Mouse (Mus musculus) lung, embryonic 14.5 days (tissue): ENCODE results near the gene Crim1. TPM values are rescaled to one million over a fixed set of nuclear protein-coding genes. Genes with fewer than 3 reads are reported as not detected.

Experiments used
- ATAC-seq: fragments of 200-750 bp; cut with Nextera tagmentation; 2 replicates; pipeline ENCODE4 v1.8.0; 2017; ENCODE audit warnings: mild to moderate bottlenecking, moderate TSS enrichment, moderate library complexity; ENCODE audit not compliant: insufficient read depth
- DNase-seq: peaks from one replicate; pipeline ENCODE4 v3.0.0-alpha.2; 2015
- H3K27ac ChIP-seq: fragments of 300-500 bp; sonication (generic); 2 replicates; pipeline ENCODE4 v1.5.1; 2014; ENCODE audit warnings: low read depth, mild to moderate bottlenecking, moderate library complexity
- H3K27me3 ChIP-seq: fragments of 300-500 bp; sonication (generic); 2 replicates; pipeline ENCODE4 v1.6.1; 2014; ENCODE audit warnings: low read length, control low read depth; ENCODE audit not compliant: insufficient read depth
- H3K36me3 ChIP-seq: fragments of 300-500 bp; sonication (generic); 2 replicates; pipeline ENCODE4 v1.6.1; 2014; ENCODE audit warnings: control low read depth; ENCODE audit not compliant: insufficient read depth
- H3K4me1 ChIP-seq: fragments of 300-500 bp; sonication (generic); 2 replicates; pipeline ENCODE4 v1.6.1; 2014; ENCODE audit warnings: antibody characterized with exemption, control low read depth; ENCODE audit not compliant: insufficient read depth
- H3K4me2 ChIP-seq: fragments of 300-500 bp; sonication (generic); 2 replicates; pipeline ENCODE4 v1.6.1; 2014; ENCODE audit warnings: mild to moderate bottlenecking
- H3K4me3 ChIP-seq: fragments of 300-500 bp; sonication (generic); 2 replicates; pipeline ENCODE4 v1.5.1; 2014; ENCODE audit warnings: low read depth, low read length
- H3K9ac ChIP-seq: fragments of 300-500 bp; sonication (generic); 2 replicates; pipeline ENCODE4 v1.6.1; 2014
- H3K9me3 ChIP-seq: fragments of 300-500 bp; sonication (generic); 2 replicates; pipeline ENCODE4 v1.6.1; 2016; ENCODE audit warnings: low read depth, low read length, control low read depth
- CTCF ChIP-seq: IDR thresholded peaks from 2 replicates; pipeline ENCODE4 v1.5.1; 2016; ENCODE audit warnings: antibody characterized with exemption, low read depth
- WGBS: fragments of 180-500 bp; shearing (Covaris S2); extraction: QIAGEN DNeasy Blood & Tissue Kit; methylation state at CpG from one replicate; pipeline ENCODE4 v1.1.7; 2014; 5-methylcytosine and 5-hydroxymethylcytosine counted together
- polyA plus RNA-seq: library from polyadenylated mRNA; unstranded; fragments of >200 nt; fragmentation: Nextera tagmentation; extraction: Ambion mirVana; gene quantifications from 2 replicates; pipeline ENCODE4 v1.2.1, GENCODE M21; 2014

Crim1 gene
- polyA plus RNA-seq, 1 experiment from 2014 or later = 5.7 TPM

GRCm38 (mm10) chr17:78328287-78328686 is 128.2 kb downstream of the Crim1 start:
- no peak overlapping the region for H3K4me3 ChIP-seq
- no peak overlapping the region for H3K4me2 ChIP-seq
- H3K27ac ChIP-seq = peak overlapping the region; percentile 67
- H3K36me3 ChIP-seq = no peaks in the 10 kb centered on the region
- no peak overlapping the region for H3K9ac ChIP-seq
- peaks cover 13% of the 10 kb centered on the region for H3K27me3 ChIP-seq
- no peaks in the 10 kb centered on the region for H3K9me3 ChIP-seq
- no peak for ATAC-seq
- TF ChIP-seq CTCF = no peak
- peaks cover 10% of the 10 kb centered on the region; the same call in 1 of the 2 replicates for H3K4me1 ChIP-seq
- WGBS = 14% methylated on average over 3 of the region's 3 CpGs
- peak; percentile 41 for DNase-seq

DNA sequence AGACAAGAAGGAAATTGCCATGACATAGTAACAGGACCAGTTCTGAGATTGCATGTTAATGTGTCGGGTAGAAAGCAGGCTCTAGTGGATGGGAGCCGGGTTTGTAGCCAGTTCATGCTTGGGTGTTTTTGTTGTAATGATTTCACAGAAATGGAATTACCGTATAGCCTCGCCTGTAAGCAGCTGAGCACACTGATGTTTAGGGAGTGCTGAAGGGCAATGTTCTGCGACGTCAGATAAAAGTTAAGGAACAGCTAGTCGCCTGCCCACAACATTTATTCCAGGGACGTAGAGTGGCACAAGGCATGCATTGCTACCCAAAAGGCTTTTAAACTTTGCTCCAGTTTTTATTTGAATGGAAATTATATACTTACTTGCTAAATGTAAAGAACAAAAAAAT is 131.4 kb downstream of the Crim1 start:
- H3K27ac ChIP-seq = no peak overlapping the region
- H3K9me3 ChIP-seq = no peaks in the 10 kb centered on the region
- ATAC-seq (no peak), DNase-seq (no peak)
- no peak overlapping the region for H3K4me2 ChIP-seq
- H3K4me3 ChIP-seq = no peak overlapping the region
- H3K9ac ChIP-seq = no peak overlapping the region
- H3K27me3 ChIP-seq = 0 out of 2 replicates have a peak, but pooled peaks cover 2% of the 10 kb centered on the region
- TF ChIP-seq CTCF = no peak
- 80% methylated on average over 8 of the region's 8 CpGs for WGBS
- H3K4me1 ChIP-seq = peaks cover 8% of the 10 kb centered on the region; the same call in 1 of the 2 replicates
- H3K36me3 ChIP-seq = no peaks in the 10 kb centered on the region; the same call in 1 of the 2 replicates

DNA sequence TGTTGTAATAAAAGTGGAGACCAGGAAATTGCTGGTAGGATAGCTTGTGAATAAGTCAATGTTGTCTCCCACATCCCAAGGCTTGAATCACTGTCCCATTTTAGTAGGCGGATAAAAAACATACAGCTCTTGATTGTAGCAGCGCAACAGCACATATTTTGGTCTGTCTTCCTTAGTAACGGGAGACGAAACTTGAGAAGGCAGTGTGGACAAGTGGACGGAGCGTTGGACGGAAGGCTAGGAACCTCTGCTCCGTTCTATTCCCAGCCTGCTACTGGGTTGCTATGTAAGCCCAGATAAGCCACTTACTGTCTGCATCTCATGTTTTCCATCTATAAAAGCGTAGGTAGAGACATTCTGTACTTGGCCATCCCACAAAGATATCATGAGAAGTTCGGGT is 133.2 kb downstream of the Crim1 start:
- no peak overlapping the region for H3K4me2 ChIP-seq
- H3K4me3 ChIP-seq = no peak overlapping the region
- H3K36me3 ChIP-seq = no peaks in the 10 kb centered on the region; the same call in 1 of the 2 replicates
- H3K27me3 ChIP-seq = no peaks in the 10 kb centered on the region
- H3K9me3 ChIP-seq = no peaks in the 10 kb centered on the region
- H3K4me1 ChIP-seq = no peaks in the 10 kb centered on the region
- no peak overlapping the region for H3K9ac ChIP-seq
- H3K27ac ChIP-seq = no peak overlapping the region
- no peak for ATAC-seq
- DNase-seq = no peak
- WGBS = 90% methylated on average over 10 of the region's 10 CpGs
- TF ChIP-seq CTCF = no peak

DNA sequence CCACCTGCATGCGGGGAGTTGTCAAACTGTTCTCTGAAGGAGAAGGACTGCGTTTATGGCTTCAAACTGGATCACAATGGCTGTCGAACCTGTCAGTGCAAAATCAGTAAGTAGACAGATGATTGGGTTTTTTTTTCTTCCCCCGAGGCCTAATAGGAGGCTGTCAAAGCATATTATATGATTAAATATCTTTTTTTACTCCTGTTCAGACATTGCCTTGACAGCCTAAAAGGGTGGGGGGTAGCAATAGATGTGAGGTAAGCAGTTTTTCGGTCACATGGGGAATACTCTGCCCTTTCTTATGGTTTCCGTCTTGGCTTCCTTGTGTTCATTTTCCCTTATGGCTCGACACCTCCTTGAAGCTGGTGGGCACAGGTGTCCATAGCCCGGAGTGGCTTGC is 135.2 kb downstream of the Crim1 start:
- no peak overlapping the region for H3K27ac ChIP-seq
- H3K4me2 ChIP-seq = no peak overlapping the region
- H3K27me3 ChIP-seq = peaks cover 4% of the 10 kb centered on the region; the same call in 1 of the 2 replicates
- H3K36me3 ChIP-seq = no peaks in the 10 kb centered on the region; the same call in 1 of the 2 replicates
- ATAC-seq = no peak
- no peak for DNase-seq
- H3K4me1 ChIP-seq = no peaks in the 10 kb centered on the region
- H3K9me3 ChIP-seq = no peaks in the 10 kb centered on the region
- H3K9ac ChIP-seq = no peak overlapping the region
- WGBS = 84% methylated on average over 8 of the region's 8 CpGs
- no peak overlapping the region for H3K4me3 ChIP-seq
- TF ChIP-seq CTCF = no peak

DNA sequence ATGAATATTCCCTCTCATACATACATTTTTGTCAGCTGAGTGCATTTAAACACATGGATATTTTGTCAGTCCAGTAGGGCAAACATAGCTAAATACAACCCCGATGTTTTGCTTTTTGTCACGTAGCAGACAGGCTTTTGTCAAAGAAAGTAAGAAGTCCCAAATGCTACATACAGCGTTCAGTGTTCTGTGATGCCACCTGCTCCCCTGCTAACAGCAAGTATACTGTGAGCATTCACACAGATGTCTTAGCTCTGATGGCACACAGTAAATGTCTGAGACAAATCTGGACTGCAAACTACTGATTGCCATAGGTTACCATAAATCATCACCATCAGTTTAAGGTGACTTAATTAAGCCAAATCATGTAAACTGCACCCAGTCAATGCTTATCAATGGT is 143.6 kb downstream of the Crim1 start:
- Histone ChIP-seq H3K36me3 (0 out of 2 replicates have a peak, but pooled peaks cover 5% of the 10 kb centered on the region), H3K27ac (no peak overlapping the region), H3K9ac (no peak overlapping the region), H3K4me2 (no peak overlapping the region), H3K4me1 (no peaks in the 10 kb centered on the region), H3K9me3 (no peaks in the 10 kb centered on the region), H3K4me3 (no peak overlapping the region), H3K27me3 (peaks cover 4% of the 10 kb centered on the region; the same call in 1 of the 2 replicates)
- no peak for ATAC-seq
- DNase-seq = no peak
- no peak for TF ChIP-seq CTCF
- 77% methylated on average over 3 of the region's 3 CpGs for WGBS

GRCm38 (mm10) chr17:78347111-78347801 is 147.2 kb downstream of the Crim1 start:
- Histone ChIP-seq H3K4me1 (0 out of 2 replicates have a peak, but pooled peaks cover 4% of the 10 kb centered on the region), H3K36me3 (peaks cover 10% of the 10 kb centered on the region; the same call in 1 of the 2 replicates), H3K9me3 (no peaks in the 10 kb centered on the region), H3K4me3 (no peak overlapping the region), H3K27ac (no peak overlapping the region), H3K4me2 (no peak overlapping the region), H3K9ac (no peak overlapping the region), H3K27me3 (no peaks in the 10 kb centered on the region)
- ATAC-seq (no peak), DNase-seq (no peak)
- 91% methylated on average over 17 of the region's 17 CpGs for WGBS
- no peak for TF ChIP-seq CTCF

DNA sequence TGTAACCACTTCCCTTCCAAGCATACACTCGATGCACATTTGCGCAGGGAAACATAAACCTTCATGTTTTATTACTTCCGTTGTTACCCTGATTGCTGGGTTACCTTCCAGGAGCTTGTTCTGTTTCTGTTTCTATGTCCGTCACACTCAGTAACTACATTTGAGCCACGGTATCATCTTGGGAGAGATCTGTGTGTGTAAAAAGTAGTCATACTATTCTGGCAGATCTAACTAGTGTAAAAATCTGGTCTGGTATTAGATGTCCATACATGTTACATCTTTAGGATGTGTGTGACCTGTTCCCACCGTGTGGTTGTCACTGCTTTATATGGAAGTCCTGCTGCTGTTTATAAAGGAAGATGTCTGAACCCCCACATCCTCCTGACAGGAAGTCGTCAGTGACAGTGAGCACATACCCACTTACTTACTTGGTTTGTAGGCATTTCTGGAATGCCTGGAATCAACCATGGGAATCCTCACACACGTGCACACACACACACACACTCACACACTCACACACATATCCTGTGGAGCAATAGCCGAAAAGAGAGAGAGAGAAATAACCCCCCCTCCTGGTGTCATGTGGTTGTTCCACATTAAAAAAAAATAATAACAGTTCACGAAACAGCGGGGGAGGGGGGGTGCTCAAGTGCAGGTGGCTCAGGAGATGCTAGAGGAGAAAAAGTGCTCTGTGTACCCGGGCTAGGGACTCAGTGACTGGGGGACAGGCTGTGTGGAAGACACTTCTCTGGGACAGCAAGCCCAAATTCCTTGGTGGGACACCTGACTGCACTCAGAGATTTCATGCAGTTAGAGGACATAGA is 151.8 kb downstream of the Crim1 start:
- Histone ChIP-seq H3K9ac (no peak overlapping the region), H3K36me3 (peaks cover 15% of the 10 kb centered on the region; the same call in 1 of the 2 replicates), H3K4me1 (0 out of 2 replicates have a peak, but pooled peaks cover 4% of the 10 kb centered on the region), H3K9me3 (no peaks in the 10 kb centered on the region), H3K4me2 (no peak overlapping the region), H3K4me3 (no peak overlapping the region), H3K27me3 (no peaks in the 10 kb centered on the region), H3K27ac (no peak overlapping the region)
- DNase-seq (no peak), ATAC-seq (no peak)
- WGBS = 61% methylated on average over 12 of the region's 12 CpGs
- no peak for TF ChIP-seq CTCF
